Mouse (Mus musculus) ES-E14 (cell line): ENCODE measurements at regions not wholly inside any gene's neighbourhood (a gene's known extent, or its start where the extent isn't known, plus 50 kb on each side); places are given as distances from the start of the nearest gene placed in this dataset.

Source experiments
- CHD2 ChIP-seq: IDR thresholded peaks from 2 replicates; pipeline ENCODE4 v1.6.1; 2014; ENCODE audit warnings: mild to moderate bottlenecking, low read depth, low read length, inconsistent platforms
- HCFC1 ChIP-seq: IDR thresholded peaks from 2 replicates; pipeline ENCODE4 v1.6.1; 2012; ENCODE audit warnings: low read length, inconsistent platforms, borderline replicate concordance; ENCODE audit not compliant: insufficient read depth
- MAFK ChIP-seq: IDR thresholded peaks from 2 replicates; pipeline ENCODE4 v1.6.1; 2014; ENCODE audit warnings: mild to moderate bottlenecking, low read depth, low read length, inconsistent platforms; ENCODE audit not compliant: insufficient read depth
- ZC3H11A ChIP-seq: IDR thresholded peaks from 2 replicates; pipeline ENCODE4 v1.6.1; 2012; ENCODE audit warnings: low read depth, mild to moderate bottlenecking, inconsistent platforms, low read length, borderline replicate concordance
- ZNF384 ChIP-seq: IDR thresholded peaks from 2 replicates; pipeline ENCODE4 v1.6.1; 2012; ENCODE audit warnings: low read depth, low read length, inconsistent platforms

- TF ChIP-seq ZC3H11A (no peak), HCFC1 (no peak), MAFK (no peak), CHD2 (no peak), ZNF384 (no peak)
These were observed 170.8 kb downstream of the Maf start for GRCm38 (mm10) chr8:115536554-115537346.
